Mouse (Mus musculus): Measurements from ENCODE around the gene Ssc5d. TPM values are rescaled to one million over a fixed set of nuclear protein-coding genes. Genes with fewer than 3 reads are reported as not detected.

The Ssc5d gene
- polyA plus RNA-seq, 1 experiment from 2014 or later: 2.2 TPM

DNA sequence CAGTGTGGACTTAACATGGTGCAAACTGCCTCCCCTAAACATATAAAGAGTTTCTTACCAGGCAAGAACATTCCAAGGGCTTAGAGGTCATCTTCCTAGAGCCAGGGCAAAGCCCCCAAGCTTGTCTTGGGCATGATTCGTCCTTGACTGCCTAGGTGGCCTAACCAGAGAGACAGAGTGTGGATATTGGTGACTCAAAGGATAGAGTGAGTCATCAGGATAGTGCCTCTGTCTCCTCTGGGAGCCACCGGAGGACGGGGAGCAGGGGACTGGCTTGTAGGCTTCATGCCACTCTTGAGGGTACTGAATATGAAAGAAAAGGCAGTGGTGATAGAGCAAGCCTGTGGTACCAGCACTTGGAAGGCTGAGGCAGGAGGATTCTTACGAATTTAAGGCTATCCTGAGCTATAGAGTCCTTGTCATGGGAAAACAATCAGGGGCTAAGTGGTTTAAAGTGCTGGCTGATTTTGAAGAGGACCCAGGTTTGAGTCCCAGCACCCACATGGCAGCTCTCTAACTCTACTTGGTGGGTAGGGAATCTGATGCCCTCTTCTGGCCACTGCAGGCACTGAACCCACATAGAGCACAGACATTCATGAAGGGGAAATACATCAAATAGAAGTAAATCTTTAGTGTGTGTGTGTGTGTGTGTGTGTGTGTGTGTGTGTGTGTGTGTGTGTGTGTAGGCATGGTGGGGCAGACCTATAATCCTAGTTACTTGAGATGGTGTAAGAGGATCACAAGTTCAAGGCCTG is 8.8 kb downstream of the Ssc5d start:
- H3K4me2 ChIP-seq: no peak overlapping the region
- 76% methylated on average over 4 of the region's 4 CpGs for WGBS
- no peak overlapping the region for H3K9ac ChIP-seq
- H3K4me1 ChIP-seq (ENCODE audit: insufficient read depth): no peaks in the 10 kb centered on the region
- peak; percentile 33; the same call in 1 of the 2 replicates for TF ChIP-seq CTCF (IDR thresholded peaks at IDR 0.05; ENCODE audit: low read depth)
- DNase-seq: no peak
- no peaks in the 10 kb centered on the region for H3K27me3 ChIP-seq (ENCODE audit: insufficient read depth, low read length)
- no peak overlapping the region for H3K4me3 ChIP-seq (ENCODE audit: low read depth, low read length)
- H3K9me3 ChIP-seq (ENCODE audit: low read depth, low read length): no peaks in the 10 kb centered on the region
- no peaks in the 10 kb centered on the region for H3K36me3 ChIP-seq (ENCODE audit: insufficient read depth)
- ATAC-seq (ENCODE audit: insufficient read depth): no peak
- H3K27ac ChIP-seq (ENCODE audit: low read depth): no peak overlapping the region

DNA sequence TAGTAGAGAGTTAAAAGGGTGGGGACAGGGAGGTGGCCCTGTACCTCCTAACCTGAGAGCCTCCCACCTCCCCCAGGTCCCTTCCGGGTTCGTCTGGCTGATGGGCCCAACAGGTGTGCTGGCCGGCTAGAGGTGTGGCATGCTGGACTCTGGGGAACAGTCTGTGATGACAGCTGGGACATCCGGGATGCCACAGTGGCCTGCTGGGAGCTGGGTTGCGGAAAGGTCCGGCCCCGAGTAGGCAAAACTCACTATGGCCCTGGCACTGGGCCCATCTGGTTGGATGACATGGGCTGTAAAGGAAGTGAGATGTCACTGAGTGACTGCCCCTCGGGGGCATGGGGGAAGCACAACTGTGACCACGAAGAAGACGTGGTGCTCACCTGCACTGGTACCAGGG is 11.2 kb downstream of the Ssc5d start:
- DNase-seq (no peak), ATAC-seq (ENCODE audit: insufficient read depth) (no peak)
- no peak overlapping the region for H3K9ac ChIP-seq
- H3K4me1 ChIP-seq (ENCODE audit: insufficient read depth): no peaks in the 10 kb centered on the region
- H3K27ac ChIP-seq (ENCODE audit: low read depth): no peak overlapping the region
- H3K9me3 ChIP-seq (ENCODE audit: low read depth, low read length): no peaks in the 10 kb centered on the region
- no peaks in the 10 kb centered on the region for H3K27me3 ChIP-seq (ENCODE audit: insufficient read depth, low read length)
- WGBS: 70% methylated on average over 10 of the region's 10 CpGs
- no peak overlapping the region for H3K4me3 ChIP-seq (ENCODE audit: low read depth, low read length)
- no peak overlapping the region for H3K4me2 ChIP-seq
- no peak for TF ChIP-seq CTCF (IDR thresholded peaks at IDR 0.05; ENCODE audit: low read depth)
- H3K36me3 ChIP-seq (ENCODE audit: insufficient read depth): no peaks in the 10 kb centered on the region

DNA sequence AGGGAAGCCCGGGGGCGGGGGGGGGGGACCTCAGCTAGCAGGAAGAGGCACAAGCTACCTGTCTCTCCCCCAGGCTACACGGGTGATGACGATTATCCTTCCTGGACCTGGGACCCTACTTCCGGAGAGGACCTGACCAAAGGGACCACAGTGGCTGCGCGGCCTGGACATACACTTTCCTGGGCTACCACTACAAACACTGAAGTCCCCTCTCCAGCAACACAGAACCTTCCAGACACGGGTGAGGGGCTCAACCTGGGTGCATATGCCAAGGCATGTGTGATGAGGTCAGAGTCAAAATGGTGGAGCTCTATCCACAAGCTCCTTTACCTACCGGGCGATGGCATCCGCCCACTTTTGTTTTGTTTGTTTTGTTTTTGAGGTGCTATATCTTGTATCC is 11.8 kb downstream of the Ssc5d start:
- WGBS: 65% methylated on average over 9 of the region's 11 CpGs
- ATAC-seq (ENCODE audit: insufficient read depth) (no peak), DNase-seq (no peak)
- no peaks in the 10 kb centered on the region for H3K36me3 ChIP-seq (ENCODE audit: insufficient read depth)
- H3K27ac ChIP-seq (ENCODE audit: low read depth): no peak overlapping the region
- TF ChIP-seq CTCF (IDR thresholded peaks at IDR 0.05; ENCODE audit: low read depth): no peak
- H3K27me3 ChIP-seq (ENCODE audit: insufficient read depth, low read length): no peaks in the 10 kb centered on the region
- H3K4me2 ChIP-seq: no peak overlapping the region
- no peaks in the 10 kb centered on the region for H3K4me1 ChIP-seq (ENCODE audit: insufficient read depth)
- no peaks in the 10 kb centered on the region for H3K9me3 ChIP-seq (ENCODE audit: low read depth, low read length)
- H3K4me3 ChIP-seq (ENCODE audit: low read depth, low read length): no peak overlapping the region
- H3K9ac ChIP-seq: no peak overlapping the region

DNA sequence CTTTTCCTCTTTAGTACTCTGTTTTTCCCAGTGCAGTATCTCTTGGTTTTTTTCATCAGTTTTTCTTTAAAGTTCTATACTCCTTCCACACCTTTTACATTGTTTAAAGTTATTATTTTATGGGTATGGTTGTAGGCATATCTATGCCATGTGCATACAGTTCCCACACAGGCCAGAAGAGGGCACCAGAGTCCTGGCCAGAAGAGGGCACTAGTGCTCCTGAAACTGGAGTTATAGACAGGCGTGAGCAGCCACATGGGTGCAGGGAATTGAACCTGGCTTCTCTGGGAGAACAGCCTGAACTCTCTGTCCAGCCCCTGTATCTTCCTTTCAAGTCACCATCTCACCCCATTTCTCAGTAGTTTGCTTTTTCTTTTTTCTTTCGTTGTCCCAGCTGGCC is 12.9 kb downstream of the Ssc5d start:
- H3K4me1 ChIP-seq (ENCODE audit: insufficient read depth): no peaks in the 10 kb centered on the region
- ATAC-seq (ENCODE audit: insufficient read depth): no peak
- H3K27ac ChIP-seq (ENCODE audit: low read depth): no peak overlapping the region
- H3K9ac ChIP-seq: no peak overlapping the region
- no peaks in the 10 kb centered on the region for H3K9me3 ChIP-seq (ENCODE audit: low read depth, low read length)
- WGBS: 27% methylated on average over 2 of the region's 2 CpGs
- no peak overlapping the region for H3K4me3 ChIP-seq (ENCODE audit: low read depth, low read length)
- no peaks in the 10 kb centered on the region for H3K27me3 ChIP-seq (ENCODE audit: insufficient read depth, low read length)
- no peaks in the 10 kb centered on the region for H3K36me3 ChIP-seq (ENCODE audit: insufficient read depth)
- DNase-seq: peak; percentile 85
- no peak overlapping the region for H3K4me2 ChIP-seq
- TF ChIP-seq CTCF (IDR thresholded peaks at IDR 0.05; ENCODE audit: low read depth): peak; percentile 90

DNA sequence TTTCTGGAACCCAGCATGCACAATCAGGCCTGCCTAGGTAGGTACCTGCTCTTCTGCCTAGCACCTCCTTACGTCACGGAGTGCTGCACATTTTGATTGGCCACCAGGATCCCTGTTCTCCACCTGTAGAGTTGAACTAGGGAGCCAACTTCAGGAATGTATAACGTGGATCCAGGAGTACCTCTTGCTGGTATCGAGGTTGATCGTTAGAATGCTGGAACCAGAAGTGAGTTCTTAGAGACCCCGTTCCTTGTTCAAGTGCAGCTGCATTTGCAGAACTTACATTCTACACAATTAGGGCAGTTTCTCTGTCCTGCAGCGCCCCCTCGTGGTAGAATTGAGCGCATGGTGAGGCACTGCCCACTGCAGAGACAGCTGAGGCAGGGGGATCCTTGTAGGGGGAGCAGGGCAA is 14.5 kb downstream of the Ssc5d start:
- peak; percentile 88 for TF ChIP-seq CTCF (IDR thresholded peaks at IDR 0.05; ENCODE audit: low read depth)
- ATAC-seq (ENCODE audit: insufficient read depth) (peak; percentile 41; the same call in 1 of the 2 replicates), DNase-seq (peak; percentile 90)
- WGBS: 14% methylated on average over 9 of the region's 9 CpGs
- H3K27ac ChIP-seq (ENCODE audit: low read depth): no peak overlapping the region
- H3K4me1 ChIP-seq (ENCODE audit: insufficient read depth): no peaks in the 10 kb centered on the region
- no peak overlapping the region for H3K4me3 ChIP-seq (ENCODE audit: low read depth, low read length)
- H3K27me3 ChIP-seq (ENCODE audit: insufficient read depth, low read length): no peaks in the 10 kb centered on the region
- H3K9ac ChIP-seq: no peak overlapping the region
- no peaks in the 10 kb centered on the region for H3K36me3 ChIP-seq (ENCODE audit: insufficient read depth)
- H3K4me2 ChIP-seq: no peak overlapping the region
- no peaks in the 10 kb centered on the region for H3K9me3 ChIP-seq (ENCODE audit: low read depth, low read length)

DNA sequence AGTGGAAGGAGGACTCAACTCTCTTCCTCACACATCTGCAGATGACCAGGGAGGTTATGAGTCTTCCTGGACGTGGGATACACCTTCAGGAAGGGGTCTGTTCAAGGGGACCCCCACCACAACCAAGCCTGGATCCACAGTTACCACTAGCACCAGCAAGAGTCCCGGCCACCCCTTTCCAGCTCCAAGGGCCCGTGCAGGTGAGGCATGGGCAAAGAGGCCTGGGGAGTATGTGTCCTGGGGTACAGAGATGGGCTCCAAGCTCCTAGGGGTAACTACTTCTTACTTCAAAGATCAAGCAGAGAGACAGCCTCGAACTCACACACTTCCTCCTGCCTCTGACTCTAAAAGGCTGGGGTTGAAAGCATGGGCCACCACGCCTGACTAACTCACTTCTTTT is 17.1 kb downstream of the Ssc5d start:
- WGBS: 41% methylated on average over 5 of the region's 5 CpGs
- no peak overlapping the region for H3K4me2 ChIP-seq
- H3K9ac ChIP-seq: no peak overlapping the region
- H3K27ac ChIP-seq (ENCODE audit: low read depth): no peak overlapping the region
- no peak overlapping the region for H3K4me3 ChIP-seq (ENCODE audit: low read depth, low read length)
- DNase-seq (no peak), ATAC-seq (ENCODE audit: insufficient read depth) (no peak)
- no peaks in the 10 kb centered on the region for H3K27me3 ChIP-seq (ENCODE audit: insufficient read depth, low read length)
- no peak for TF ChIP-seq CTCF (IDR thresholded peaks at IDR 0.05; ENCODE audit: low read depth)
- no peaks in the 10 kb centered on the region for H3K4me1 ChIP-seq (ENCODE audit: insufficient read depth)
- no peaks in the 10 kb centered on the region for H3K9me3 ChIP-seq (ENCODE audit: low read depth, low read length)
- no peaks in the 10 kb centered on the region for H3K36me3 ChIP-seq (ENCODE audit: insufficient read depth)

DNA sequence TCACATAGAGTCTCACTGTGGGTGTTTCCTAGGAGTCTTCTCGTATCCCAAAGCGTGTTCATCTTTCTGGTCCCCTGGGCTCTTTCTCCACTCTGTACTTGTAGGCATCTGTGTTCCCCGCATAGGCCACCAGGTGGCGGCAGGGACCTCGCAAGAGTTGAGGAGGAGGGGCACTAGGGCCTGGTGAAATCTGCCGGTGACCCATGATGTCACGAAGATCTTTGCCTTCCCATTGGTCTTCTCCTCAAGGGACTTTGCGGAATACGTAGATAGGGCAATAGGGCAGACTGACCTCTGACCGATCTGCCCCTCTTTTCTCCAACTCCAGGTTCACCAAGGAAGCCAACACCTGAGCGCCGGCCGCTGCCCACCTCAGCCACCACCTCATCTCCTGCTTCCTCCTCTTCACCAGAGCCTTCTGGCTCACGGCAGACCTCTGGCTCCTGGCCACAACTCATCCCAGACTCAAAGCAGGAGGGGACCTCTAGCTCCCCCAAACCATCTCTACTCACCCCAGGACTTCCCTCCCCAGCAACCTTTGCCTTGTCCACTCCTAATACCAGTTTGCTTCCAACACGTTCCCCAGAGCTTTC is 17.7 kb downstream of the Ssc5d start:
- TF ChIP-seq CTCF (IDR thresholded peaks at IDR 0.05; ENCODE audit: low read depth): peak; percentile 96
- peak; percentile 97 for DNase-seq
- Histone ChIP-seq H3K4me3 (ENCODE audit: low read depth, low read length) (peak overlapping the region; percentile 26; the same call in 1 of the 2 replicates), H3K27me3 (ENCODE audit: insufficient read depth, low read length) (no peaks in the 10 kb centered on the region), H3K4me1 (ENCODE audit: insufficient read depth) (no peaks in the 10 kb centered on the region), H3K9ac (no peak overlapping the region), H3K9me3 (ENCODE audit: low read depth, low read length) (no peaks in the 10 kb centered on the region), H3K4me2 (peak overlapping the region; percentile 55), H3K27ac (ENCODE audit: low read depth) (no peak overlapping the region), H3K36me3 (ENCODE audit: insufficient read depth) (no peaks in the 10 kb centered on the region)
- peak; percentile 80 for ATAC-seq (ENCODE audit: insufficient read depth)
- 18% methylated on average over 15 of the region's 15 CpGs for WGBS

Measured in lung, embryonic 14.5 days (tissue).